Mouse (Mus musculus): ENCODE measurements around the gene Shc2. TPM values are rescaled to one million over a fixed set of nuclear protein-coding genes. Genes with fewer than 3 reads are reported as not detected.

Gene Shc2
- total RNA-seq, 1 experiment from 2014 or later = not detected

Other genes starting within 250 kb of the Shc2 start
- not detected in 3 replicates for gene Vmn2r83, start 169.2 kb downstream of the Shc2 start, total RNA-seq (2017)
- 3.1 to 4.3 TPM (median 3.3 TPM) in 3 replicates for gene Plpp2, start 104.1 kb downstream of the Shc2 start, total RNA-seq (2017)
- 10.0 to 20.6 TPM (median 14.6 TPM) in 3 replicates for gene Mier2, start 82.7 kb downstream of the Shc2 start, total RNA-seq (2017)
- gene Theg, start 50.6 kb downstream of the Shc2 start, total RNA-seq (2017) = not detected in 3 replicates
- gene C2cd4c, start 23.9 kb downstream of the Shc2 start, total RNA-seq (2017) = not detected in 3 replicates
- gene Odf3l2, start 7.8 kb upstream of the Shc2 start, total RNA-seq (2017) = not detected in 3 replicates
- gene Madcam1, start 26.6 kb upstream of the Shc2 start, total RNA-seq (2017) = not detected in 3 replicates
- 8.9 to 28.4 TPM (median 25.4 TPM) in 3 replicates for gene Tpgs1, start 31.5 kb upstream of the Shc2 start, total RNA-seq (2017)
- gene Cdc34, start 44.3 kb upstream of the Shc2 start, total RNA-seq (2017) = 76.0 to 109 TPM (median 89.7 TPM) in 3 replicates
- gene Gzmm, start 51.1 kb upstream of the Shc2 start, total RNA-seq (2017) = 0.29 to 17.0 TPM (median 3.0 TPM) in 3 replicates
- 158 to 185 TPM (median 179 TPM) in 3 replicates for gene Bsg, start 66.6 kb upstream of the Shc2 start, total RNA-seq (2017)
- gene Hcn2, start 78.7 kb upstream of the Shc2 start, total RNA-seq (2017) = not detected in 3 replicates
- gene Polrmt, start 108.7 kb upstream of the Shc2 start, total RNA-seq (2017) = 8.3 to 15.9 TPM (median 10.4 TPM) in 3 replicates
- not detected in 3 replicates for gene Fgf22, start 117.2 kb upstream of the Shc2 start, total RNA-seq (2017)
- gene Rnf126, start 129.0 kb upstream of the Shc2 start, total RNA-seq (2017) = 3.5 to 18.0 TPM (median 8.8 TPM) in 3 replicates
- 1.3 to 3.3 TPM (median 2.0 TPM) in 3 replicates for gene Fstl3, start 139.4 kb upstream of the Shc2 start, total RNA-seq (2017)
- gene Prss57, start 153.0 kb upstream of the Shc2 start, total RNA-seq (2017) = 0.21 to 2.1 TPM in 2 of 3 replicates, not detected in the other
- 21.3 to 30.9 TPM (median 27.0 TPM) in 3 replicates for gene Palm, start 155.7 kb upstream of the Shc2 start, total RNA-seq (2017)
- gene Misp, start 183.1 kb upstream of the Shc2 start, total RNA-seq (2017) = not detected in 3 replicates
- gene Ptbp1, start 216.5 kb upstream of the Shc2 start, total RNA-seq (2017) = 55.7 to 124 TPM (median 78.8 TPM) in 3 replicates
- gene Prtn3, start 236.6 kb upstream of the Shc2 start, total RNA-seq (2017) = not detected in 3 replicates
- gene Plppr3, start 236.7 kb upstream of the Shc2 start, total RNA-seq (2017) = 0.95 TPM in 1 of 3 replicates, not detected in the others
- not detected in 3 replicates for gene Elane, start 248.3 kb upstream of the Shc2 start, total RNA-seq (2017)

Measured in monocyte, adult 5-6 weeks (primary cell).